Mouse (Mus musculus) hindlimb bud, embryonic 11.5 days (tissue): ENCODE measurements at regions not wholly inside any gene's neighbourhood (a gene's known extent, or its start where the extent isn't known, plus 50 kb on each side); places are given as distances from the start of the nearest gene placed in this dataset.
"Not testable (repeated sequence)": the region's sequence is repeated elsewhere in the genome, so short reads cannot be mapped to it uniquely, and the experiment has no call there.

Source experiments
- DNase-seq: peaks from one replicate; pipeline ENCODE4 v3.0.0-alpha.2; 2012; ENCODE audit warnings: low read depth, low spot score; ENCODE audit errors: extremely low spot score

DNA sequence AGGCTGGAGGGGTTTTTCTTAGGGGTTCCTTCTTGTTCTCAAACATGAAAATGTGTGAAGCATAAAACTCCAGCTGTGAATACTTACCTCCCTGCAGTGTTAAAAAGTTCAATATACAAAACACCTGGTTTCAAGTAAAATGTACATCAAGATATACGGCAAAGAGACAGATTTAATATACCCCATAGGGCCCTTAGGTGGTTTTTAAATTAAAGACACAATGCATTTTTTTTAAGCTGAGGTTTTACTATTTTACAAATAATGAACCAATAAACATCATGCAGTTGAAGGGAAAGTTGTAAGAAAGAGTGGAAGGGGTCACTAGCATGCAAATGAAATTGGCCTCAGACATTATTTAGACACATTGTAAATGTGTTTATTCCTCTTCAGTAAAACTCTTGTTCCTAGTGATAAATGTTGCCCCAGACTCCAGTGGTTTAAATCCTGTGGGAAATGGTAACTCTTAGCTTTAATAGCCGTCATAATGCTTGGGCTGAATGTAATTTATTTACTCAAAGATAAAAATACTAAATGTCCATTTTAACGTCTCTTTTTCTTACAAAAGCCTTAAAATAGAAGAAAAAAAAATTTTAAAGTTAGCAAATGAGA lies 1337.9 kb downstream of the Efnb2 start:
- DNase-seq: peak; percentile 88

DNA sequence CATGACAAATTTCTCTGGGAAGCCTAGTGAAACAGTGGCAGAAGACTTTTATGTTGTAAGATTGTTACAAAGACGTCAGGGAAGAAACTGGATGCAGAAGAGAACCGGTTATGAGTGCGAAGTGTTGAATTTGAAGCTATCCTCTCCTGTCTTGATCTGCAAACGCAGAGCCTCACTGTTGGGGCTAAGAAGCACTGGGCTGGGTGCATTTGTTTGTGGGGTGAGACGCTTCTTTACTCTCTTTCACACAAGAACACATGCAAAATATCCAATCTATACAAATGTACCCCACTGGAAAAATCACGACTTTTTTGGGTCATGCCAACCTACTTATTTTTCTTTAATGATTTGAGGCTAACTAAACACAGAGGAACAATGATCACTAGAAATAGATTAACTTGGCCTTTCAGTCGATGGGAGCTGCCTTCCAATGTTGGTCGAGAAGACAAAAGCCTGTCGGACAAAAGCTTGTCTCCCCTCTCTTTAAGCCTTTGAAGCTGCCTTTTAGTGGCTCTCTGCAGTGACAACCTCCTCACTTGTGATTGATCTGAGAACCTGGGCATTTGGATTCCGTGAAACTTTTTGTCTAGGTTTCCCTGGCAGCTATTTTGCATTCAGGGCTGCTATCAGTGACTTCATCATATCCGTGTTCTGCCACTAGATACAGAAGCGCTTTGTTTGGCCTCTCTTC lies 1338.5 kb downstream of the Efnb2 start:
- DNase-seq: peak; percentile 22

DNA sequence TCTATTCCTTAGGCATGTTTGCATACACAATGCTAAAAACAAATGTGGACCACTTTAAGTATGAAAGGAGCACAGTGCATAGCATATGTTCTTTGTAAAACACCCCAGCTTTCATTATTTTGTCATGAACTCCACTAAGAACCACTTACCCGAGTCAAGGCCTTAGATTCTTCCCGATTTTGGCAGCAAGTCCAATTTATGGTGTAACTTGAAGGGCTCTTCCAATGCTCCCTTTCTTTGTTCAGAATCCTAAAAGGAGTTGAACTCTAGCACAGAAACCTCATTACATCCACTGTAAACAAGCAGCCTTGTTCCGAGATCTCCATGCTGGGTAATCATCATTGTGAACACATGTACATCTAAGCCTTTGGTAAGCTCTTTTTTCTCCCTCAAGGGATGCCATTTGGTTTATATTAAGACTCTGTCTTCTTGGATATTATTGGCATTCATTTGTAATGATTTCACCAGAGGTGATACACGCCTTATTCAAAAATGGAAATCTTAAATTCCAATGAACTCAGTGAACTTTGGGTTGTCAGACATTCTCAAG lies 1344.2 kb downstream of the Efnb2 start:
- DNase-seq: no peak

DNA sequence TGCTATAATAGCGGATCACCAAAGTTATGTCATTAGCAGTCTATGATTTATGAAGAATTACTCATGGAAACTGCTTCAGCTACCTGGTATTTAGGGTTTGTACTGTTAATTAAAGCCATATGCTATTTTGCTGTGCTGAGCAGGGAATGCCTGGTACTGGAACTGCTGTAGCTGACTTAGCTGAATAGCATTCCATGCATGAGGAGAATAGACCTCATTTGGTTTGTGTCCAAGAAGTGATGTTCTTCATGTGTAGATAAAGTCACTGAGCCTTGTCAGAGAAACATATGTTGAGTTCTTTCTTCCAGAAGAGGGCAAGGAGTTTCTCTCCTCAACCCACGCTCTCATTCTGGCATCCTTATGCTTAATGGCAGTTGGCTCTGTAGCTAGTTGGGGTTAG lies 1351.8 kb downstream of the Efnb2 start:
- DNase-seq: no peak

DNA sequence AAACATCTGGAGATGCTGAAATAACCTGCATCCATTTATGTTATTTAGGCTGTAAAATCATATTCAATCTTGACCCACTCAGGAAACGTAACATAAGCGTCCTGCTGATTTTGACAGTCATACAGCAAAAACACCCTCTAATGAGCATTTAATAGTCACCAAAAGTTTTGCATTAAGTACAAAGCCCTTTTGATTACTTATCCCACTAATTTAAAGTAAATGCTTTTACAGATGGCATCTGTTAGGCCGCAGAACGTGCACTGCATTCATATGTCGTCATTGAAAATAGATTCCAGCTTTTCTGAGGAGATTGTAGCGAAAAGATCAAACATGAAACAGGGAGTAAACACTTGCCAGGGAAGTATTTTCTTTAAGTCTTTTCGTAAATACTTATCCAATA lies 1371.7 kb downstream of the Efnb2 start:
- DNase-seq: peak; percentile 64

DNA sequence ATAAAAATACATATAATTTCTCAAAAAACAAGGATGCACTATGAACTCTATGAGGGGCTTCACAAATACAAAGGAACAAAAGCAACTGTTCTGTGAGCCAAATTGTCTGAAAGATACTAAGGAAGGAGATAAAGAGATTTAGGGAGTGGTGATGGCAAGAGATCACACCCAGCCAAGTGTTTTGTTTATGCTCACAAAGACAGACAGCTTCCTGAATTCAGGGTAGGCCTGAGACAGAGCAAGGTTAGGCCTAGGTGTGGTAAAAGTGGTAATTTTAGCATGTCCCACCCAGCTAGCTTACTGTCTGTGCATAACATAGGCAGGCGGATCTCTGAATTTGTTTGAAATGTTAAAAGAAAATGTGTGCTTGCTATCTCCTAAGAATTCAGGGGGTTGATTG lies 1374.5 kb downstream of the Efnb2 start:
- DNase-seq: no peak

DNA sequence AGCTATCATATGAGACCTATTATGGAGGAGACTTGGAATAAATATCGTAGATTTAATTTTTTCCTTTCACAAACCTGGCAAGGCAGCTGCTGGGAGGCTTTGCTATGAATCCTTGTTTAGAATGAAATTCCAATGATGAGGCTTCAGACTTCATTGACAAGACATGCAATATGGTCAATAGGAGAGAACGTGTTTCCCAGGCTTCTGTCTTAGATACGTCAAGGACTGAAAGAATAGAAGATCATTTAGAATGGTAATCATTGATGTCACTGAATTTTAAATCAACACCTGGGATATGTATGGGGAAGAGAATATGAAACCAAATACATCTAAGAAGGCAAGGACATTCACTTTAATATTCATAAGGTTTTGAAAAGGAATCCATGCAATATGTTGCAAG lies 1393.6 kb downstream of the Efnb2 start:
- no peak for DNase-seq

DNA sequence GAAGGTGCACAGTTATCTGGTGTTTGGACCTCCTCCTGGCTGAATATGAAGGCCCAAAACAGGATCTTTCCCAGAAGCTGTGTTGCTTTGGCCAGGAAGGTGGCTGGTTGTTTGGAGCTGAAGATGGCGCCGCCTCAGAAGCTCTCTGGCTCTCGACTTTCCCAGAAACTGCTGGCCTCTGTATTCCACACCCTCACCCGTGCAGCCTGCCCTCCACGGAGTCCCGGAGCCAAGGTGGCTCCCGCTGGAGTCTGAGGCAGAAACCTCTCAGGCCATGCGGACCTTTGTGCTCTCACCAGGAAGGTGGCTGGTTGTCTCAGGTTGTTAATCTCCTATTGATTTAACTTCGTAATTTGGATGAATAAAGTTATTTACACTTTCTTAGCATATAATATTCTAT lies 1406.7 kb downstream of the Efnb2 start:
- DNase-seq: not testable (repeated sequence)

DNA sequence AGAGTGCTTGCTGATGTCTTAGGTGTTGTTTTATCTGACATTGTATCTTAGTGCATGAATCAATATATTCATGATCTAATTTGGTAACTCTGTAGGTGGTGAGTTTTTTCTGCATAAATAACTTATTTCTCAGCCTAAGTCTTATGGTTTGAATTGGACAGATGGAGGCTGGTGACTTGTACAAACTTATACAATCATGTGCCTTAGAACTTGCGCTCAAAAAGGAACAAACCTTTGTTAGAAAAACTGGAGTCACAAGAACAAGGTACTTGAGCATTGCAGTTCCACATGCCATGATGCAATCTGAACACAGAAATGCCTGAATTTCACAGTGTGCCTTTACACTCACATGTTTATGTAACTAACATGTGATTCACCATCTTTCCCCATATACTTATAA lies 1420.7 kb downstream of the Efnb2 start:
- no peak for DNase-seq

DNA sequence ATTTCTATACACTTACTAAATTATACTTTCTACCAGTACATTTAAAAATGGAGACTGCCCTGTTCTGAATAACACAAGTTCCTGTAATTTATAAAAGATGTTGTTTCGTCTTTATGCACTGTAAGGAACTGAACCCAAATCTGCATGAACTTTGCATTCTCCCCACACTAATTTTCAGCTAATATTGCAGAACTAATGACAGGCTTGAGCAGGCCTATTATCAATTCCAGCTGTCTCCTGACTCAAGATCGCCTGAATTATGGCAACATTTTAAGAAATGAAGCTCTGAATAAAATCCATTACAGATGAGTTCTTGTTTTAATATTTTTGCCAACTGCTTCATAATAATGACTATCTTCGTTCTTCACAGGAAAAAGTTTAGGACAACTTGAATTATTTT lies 1427.0 kb downstream of the Efnb2 start:
- no peak for DNase-seq

DNA sequence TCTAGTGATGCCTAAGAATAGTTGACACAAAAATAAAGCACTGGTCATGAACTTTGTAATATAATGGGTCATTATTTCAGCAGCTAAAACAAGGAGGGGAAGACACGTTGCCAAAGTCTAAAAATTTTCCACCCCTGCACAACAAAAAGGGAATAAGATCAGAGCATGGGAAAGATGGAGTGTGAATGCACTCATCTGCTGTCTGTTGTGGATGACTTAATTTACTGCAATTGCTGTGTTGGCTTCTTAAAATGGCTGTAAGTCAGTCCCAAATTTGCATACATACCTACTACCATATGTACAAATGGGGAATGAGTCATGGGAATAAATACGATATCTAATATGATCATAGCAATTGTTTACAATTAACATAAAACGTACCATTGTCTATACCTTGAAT lies 1441.7 kb downstream of the Efnb2 start:
- DNase-seq: no peak

DNA sequence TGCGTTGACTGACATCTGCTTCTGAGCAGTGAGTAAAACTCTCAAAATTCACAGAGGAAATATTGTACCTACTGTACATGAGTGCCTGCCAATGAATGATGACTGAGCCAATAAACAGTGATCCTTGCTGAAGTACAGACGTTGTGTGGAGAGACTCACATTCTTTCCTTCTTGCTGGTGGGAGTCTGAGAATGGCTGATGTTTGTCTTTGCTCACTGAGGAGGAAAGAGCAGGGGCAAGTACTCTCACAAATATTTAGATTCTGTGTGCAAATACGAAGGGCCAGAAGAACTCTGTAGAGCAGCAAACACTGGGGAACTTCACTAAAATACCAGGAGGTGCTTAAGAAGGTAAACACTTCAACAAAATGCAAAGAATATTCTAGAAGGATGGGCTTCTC lies 1453.9 kb downstream of the Efnb2 start:
- DNase-seq: no peak

DNA sequence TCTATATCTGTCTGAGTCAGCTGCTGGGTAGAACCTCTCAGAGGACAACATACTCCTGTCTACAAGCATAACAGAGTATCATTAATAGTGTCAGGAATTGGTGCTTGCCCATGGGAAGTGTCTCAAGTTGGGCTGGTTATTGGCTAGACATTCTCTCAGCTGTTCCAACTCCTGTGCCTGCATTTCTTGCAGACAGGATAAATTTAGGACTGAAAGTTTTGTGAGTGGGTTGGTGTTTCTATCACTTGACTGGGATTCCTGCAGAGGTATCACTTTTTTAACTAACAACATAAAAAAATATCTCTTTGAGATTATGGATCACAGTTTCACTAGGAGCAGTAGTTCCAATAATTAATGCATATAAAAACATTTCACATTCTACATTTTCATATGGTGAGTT lies 1454.4 kb downstream of the Efnb2 start:
- no peak for DNase-seq

DNA sequence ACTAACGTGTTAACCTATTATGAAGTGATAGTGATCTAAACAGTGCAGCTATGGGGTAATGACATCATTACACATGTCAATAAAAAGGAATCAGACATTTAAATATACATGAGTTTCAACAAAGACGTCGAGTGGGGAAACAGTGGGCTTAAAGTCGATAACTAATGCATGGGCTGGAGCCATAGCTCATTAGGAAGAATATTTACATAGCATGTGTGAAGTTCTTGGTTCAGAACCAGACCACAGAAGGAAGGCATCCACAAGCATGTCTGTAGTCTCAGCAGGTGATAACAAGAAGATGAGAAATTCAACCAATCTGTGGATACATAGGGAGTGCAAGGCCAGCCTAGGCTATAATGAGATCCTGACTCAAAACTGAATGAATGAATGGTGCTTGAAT lies 1456.0 kb downstream of the Efnb2 start:
- DNase-seq: no peak

DNA sequence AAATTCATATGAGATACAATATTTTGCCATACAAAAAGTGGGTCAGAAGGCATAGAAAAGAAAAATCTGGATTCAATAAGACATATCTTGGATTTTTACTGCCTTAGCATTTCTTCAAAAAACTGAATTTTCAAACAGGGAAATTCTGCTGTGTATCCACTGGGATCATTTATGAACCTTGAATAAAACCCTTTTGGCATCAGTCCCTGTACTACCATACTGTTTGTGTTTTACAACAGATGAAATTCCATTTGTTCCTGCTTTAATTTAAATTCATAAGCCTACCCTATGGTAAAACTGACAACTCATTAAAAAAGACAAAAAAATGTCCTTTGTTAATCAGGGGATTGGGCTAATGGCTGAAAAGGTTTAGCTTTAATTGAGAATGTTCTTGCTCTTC lies 1470.3 kb downstream of the Efnb2 start:
- no peak for DNase-seq

DNA sequence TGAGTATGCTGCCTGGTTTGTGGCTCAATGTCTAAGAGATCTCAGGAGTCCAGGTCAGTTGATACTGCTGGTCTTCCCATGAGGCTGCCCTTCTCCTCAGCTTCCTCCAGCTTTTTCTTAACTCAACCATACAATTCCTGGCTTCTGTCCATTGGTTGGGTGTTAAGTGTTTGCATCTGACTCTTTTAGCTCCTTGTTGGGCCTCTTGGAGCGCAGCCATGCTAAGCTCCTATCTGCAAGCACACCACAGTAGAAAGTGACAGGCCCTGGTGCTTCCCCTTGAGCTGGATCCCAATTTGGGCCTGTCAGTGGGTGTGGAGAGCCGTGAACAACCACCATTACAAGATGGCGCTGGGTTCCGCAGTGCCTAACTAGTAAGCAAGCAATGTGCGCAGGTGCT lies 1497.7 kb downstream of the Efnb2 start:
- DNase-seq: no peak

DNA sequence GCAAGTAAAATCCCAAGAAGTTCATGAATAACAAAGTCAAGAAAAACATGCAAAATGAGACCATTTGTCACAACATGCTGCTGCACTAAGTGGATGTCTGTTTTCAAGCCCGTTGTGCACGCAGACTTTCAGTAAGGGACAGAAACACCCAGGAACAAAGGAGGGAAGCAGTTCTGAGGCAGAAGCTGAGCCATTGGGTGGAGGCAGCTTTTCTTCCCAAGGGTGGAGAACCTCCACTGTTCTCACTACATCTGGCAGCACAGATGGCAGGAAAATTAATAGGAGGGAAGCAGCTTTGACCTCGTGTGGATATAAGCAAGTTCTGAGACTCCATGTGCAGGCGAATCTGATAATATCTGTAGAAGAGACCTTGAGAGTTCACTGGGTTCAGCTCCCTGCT lies 1529.3 kb downstream of the Efnb2 start:
- no peak for DNase-seq

DNA sequence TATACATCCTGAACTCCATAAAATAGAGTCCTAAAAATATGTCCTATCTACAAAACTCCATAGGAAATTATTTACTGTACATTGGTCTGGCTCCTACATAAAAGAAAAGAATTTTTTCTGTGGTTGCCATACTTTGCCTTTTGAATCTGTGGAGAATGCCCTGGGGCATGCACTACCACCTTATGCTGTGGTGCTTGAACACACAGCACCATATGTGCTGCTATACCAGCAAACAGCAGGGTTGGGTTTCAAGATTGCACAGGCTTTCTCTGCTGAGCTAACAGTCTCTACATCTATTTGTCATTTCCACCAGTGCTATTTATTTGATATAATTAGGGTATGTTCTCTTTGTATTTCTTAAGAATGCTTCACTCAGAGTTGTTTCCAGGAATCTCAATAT lies 1552.2 kb downstream of the Efnb2 start:
- DNase-seq: no peak

DNA sequence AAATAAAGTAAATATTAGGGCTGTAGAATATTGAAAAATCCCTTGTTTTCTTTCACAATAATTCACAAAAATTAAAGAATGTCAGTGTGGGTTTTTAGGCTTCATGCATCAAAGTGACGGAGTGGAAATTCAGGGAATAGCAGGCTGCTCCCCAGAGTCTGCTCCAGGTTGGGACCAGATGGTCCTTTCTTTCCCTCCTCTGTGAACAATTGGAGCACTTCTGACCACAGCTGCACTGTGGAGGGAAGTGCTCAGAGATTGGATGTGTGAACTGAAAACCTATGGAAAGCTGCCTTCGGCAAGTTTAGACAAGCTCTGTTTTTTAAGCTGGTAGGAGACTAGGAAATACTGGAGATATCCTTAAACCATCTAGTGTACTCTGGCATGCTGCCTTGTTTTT lies 1563.5 kb downstream of the Efnb2 start:
- no peak for DNase-seq

DNA sequence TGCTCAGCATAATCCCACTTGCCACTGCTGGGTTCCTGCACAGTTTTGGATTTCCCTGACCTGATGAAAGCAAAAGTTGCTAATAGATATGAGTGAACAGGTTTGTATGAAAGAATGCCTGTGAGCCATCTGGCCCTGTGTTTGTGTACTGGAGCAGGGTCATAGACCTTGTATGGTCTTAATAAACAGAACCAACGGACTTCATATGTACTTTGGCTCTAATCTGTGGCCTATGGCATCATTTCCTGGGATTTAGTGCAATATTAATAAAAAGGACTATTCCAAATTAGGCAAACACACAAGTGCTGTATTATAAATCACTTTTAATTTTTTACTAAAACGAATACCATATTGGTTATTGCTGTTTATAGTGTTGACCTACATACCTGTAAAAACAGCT lies 1568.2 kb downstream of the Efnb2 start:
- DNase-seq: no peak

DNA sequence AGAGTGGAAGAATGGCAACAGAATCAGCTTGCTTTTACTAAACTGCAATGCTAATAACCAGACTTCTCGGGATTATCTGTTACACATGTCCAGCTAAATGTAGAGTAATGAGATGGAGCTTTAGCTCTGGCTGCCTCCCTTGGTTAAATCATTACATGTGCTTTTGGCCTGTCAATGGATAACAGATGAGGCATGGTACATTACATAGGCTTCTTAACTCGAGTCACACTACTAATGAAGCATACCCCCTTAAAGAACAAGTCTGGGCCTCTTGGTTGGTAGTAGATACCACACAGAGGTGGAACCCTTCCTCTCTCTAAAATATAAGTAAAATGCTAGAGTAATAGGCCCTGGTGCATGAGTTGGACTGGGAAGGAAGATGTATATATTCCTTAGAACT lies 1572.9 kb downstream of the Efnb2 start:
- no peak for DNase-seq

DNA sequence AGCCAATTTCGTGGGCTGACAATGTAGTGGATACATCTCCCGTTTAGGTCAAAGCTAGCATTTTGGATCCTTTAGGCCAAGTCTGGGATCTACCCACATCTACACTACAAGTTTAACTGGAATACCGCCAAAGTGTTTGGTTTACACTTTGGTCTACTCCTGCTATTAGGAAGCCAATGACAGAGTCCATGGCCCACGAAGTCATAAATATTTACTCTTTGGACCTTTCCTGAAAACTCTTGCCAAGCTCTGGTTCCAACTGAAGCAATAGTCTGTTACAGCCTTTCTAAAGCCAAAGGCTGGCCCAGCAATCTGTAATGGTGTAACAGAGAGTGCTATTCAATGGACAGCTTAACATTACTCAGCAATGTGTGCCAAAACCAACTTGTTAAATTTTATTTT lies 1600.8 kb downstream of the Efnb2 start:
- DNase-seq: no peak
